Mouse (Mus musculus): Measurements from ENCODE around the gene Gabarapl1.

GRCm38 (mm10) chr6:129516388-129516787 lies 16.6 kb upstream of the Gabarapl1 start:
- TF ChIP-seq EP300 (IDR thresholded peaks at IDR 0.05): no peak
- TF ChIP-seq CTCF (IDR thresholded peaks at IDR 0.05): no peak

Data from lung, postnatal 0 days (tissue).